Mouse (Mus musculus): ENCODE results near the gene Crisp3. TPM values are rescaled to one million over a fixed set of nuclear protein-coding genes. Genes with fewer than 3 reads are reported as not detected.

Gene Crisp3
- 8.7 TPM for polyA plus RNA-seq (2015; fragmentation: Illumina TruSeq; extraction: RNeasy Lipid Tissue Mini Kit (QIAGEN cat#74804); ENCODE audit: insufficient read depth, low replicate concordance)

GRCm38 (mm10) chr17:40242135-40242534 is at the start of gene Crisp3:
Gene Crisp3, minus strand, starts transcription at chr17:40242288.

DNA sequence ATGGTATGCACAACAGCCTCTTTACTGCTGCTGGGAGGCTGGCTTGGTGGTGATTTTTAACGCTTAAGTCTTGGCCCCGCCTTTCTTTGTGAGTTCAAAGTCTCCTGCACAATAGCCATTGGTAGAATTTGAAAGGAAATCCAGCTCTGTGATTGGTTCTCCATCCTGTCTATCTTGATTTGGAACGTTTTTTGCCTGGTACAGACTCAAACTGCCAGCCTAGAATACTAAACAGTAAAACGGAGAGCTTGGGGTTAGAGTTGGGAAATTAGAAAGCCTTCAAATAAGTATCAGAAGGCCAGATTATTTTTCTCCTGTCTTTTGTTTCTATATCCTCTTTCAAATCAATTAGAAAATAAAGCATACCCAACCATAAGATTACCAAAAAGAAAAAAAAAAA is 33.5 kb downstream of the Crisp3 start, which contains the start of gene Pgk2:
Pgk2 (minus strand) TSS at position 101 of the 400 bp plus-strand sequence.

Other genes with a start within 250 kb of the Crisp3 start
- gene AC192777.2, start 146.8 kb downstream of the Crisp3 start, polyA plus RNA-seq (2015; fragmentation: Illumina TruSeq; extraction: RNeasy Lipid Tissue Mini Kit (QIAGEN cat#74804); ENCODE audit: insufficient read depth, low replicate concordance) = not detected
- not detected for gene Pgk2, start 33.6 kb downstream of the Crisp3 start, polyA plus RNA-seq (2015; fragmentation: Illumina TruSeq; extraction: RNeasy Lipid Tissue Mini Kit (QIAGEN cat#74804); ENCODE audit: insufficient read depth, low replicate concordance)
- not detected for gene Crisp1, start 76.9 kb upstream of the Crisp3 start, polyA plus RNA-seq (2015; fragmentation: Illumina TruSeq; extraction: RNeasy Lipid Tissue Mini Kit (QIAGEN cat#74804); ENCODE audit: insufficient read depth, low replicate concordance)

Measured in spleen, adult 10 weeks (tissue).